Mouse (Mus musculus): ENCODE measurements at regions not wholly inside any gene's neighbourhood (a gene's known extent, or its start where the extent isn't known, plus 50 kb on each side); places are given as distances from the start of the nearest gene placed in this dataset.

- 49% methylated on average over 7 of the region's 7 CpGs for WGBS
- H3K4me2 ChIP-seq (ENCODE audit: low read depth, low read length, severe bottlenecking), result no peak overlapping the region
- no peaks in the 10 kb centered on the region for H3K9me3 ChIP-seq (ENCODE audit: control insufficient read depth, low read length)
- DNase-seq (ENCODE audit: low spot score), result no peak
- H3K27ac ChIP-seq (ENCODE audit: low read depth, low read length), result no peak overlapping the region
- H3K36me3 ChIP-seq (ENCODE audit: control insufficient read depth, insufficient read depth, low read length), result no peaks in the 10 kb centered on the region
- H3K27me3 ChIP-seq (ENCODE audit: control insufficient read depth, insufficient read depth, low read length), result no peaks in the 10 kb centered on the region
- no peaks in the 10 kb centered on the region for H3K4me1 ChIP-seq (replicated peaks; ENCODE audit: control insufficient read depth, insufficient read depth, low read length)
- H3K4me3 ChIP-seq (ENCODE audit: low read depth, low read length), result no peak overlapping the region
- H3K9ac ChIP-seq (ENCODE audit: low read length), result no peak overlapping the region
- ATAC-seq (replicated peaks; ENCODE audit: low FRiP score), result 0 out of 2 replicates have a peak, but pooled peaks have one; percentile 30
Measured at GRCm38 (mm10) chr10:125586489-125587147, 197.4 kb upstream of the Slc16a7 start.

GRCm38 (mm10) chr10:125593006-125593405, 203.7 kb upstream of the Slc16a7 start:
- Histone ChIP-seq H3K4me1 (replicated peaks; ENCODE audit: control insufficient read depth, insufficient read depth, low read length) (no peaks in the 10 kb centered on the region), H3K36me3 (ENCODE audit: control insufficient read depth, insufficient read depth, low read length) (no peaks in the 10 kb centered on the region), H3K9me3 (ENCODE audit: control insufficient read depth, low read length) (no peaks in the 10 kb centered on the region), H3K4me2 (ENCODE audit: low read depth, low read length, severe bottlenecking) (no peak overlapping the region), H3K9ac (ENCODE audit: low read length) (no peak overlapping the region), H3K27ac (ENCODE audit: low read depth, low read length) (no peak overlapping the region), H3K4me3 (ENCODE audit: low read depth, low read length) (no peak overlapping the region), H3K27me3 (ENCODE audit: control insufficient read depth, insufficient read depth, low read length) (no peaks in the 10 kb centered on the region)
- 86% methylated on average over 5 of the region's 5 CpGs for WGBS
- DNase-seq (ENCODE audit: low spot score) (no peak), ATAC-seq (replicated peaks; ENCODE audit: low FRiP score) (no peak)

- Histone ChIP-seq H3K4me2 (ENCODE audit: low read depth, low read length, severe bottlenecking) (no peak overlapping the region), H3K27ac (ENCODE audit: low read depth, low read length) (peak overlapping the region; percentile 18; the same call in 1 of the 2 replicates), H3K36me3 (ENCODE audit: control insufficient read depth, insufficient read depth, low read length) (no peaks in the 10 kb centered on the region), H3K9me3 (ENCODE audit: control insufficient read depth, low read length) (no peaks in the 10 kb centered on the region), H3K9ac (ENCODE audit: low read length) (no peak overlapping the region), H3K4me1 (replicated peaks; ENCODE audit: control insufficient read depth, insufficient read depth, low read length) (no peaks in the 10 kb centered on the region; the same call in 1 of the 2 replicates), H3K4me3 (ENCODE audit: low read depth, low read length) (no peak overlapping the region), H3K27me3 (ENCODE audit: control insufficient read depth, insufficient read depth, low read length) (no peaks in the 10 kb centered on the region)
- WGBS, result 55% methylated on average over 10 of the region's 10 CpGs
- no peak for DNase-seq (ENCODE audit: low spot score)
- ATAC-seq (replicated peaks; ENCODE audit: low FRiP score), result peak; percentile 74
Measured at GRCm38 (mm10) chr10:125607787-125608617, 218.7 kb upstream of the Slc16a7 start.

GRCm38 (mm10) chr10:125610353-125610752, 221.1 kb upstream of the Slc16a7 start:
- ATAC-seq (replicated peaks; ENCODE audit: low FRiP score), result no peak
- H3K9me3 ChIP-seq (ENCODE audit: control insufficient read depth, low read length), result no peaks in the 10 kb centered on the region
- no peaks in the 10 kb centered on the region for H3K36me3 ChIP-seq (ENCODE audit: control insufficient read depth, insufficient read depth, low read length)
- H3K4me3 ChIP-seq (ENCODE audit: low read depth, low read length), result no peak overlapping the region
- H3K4me1 ChIP-seq (replicated peaks; ENCODE audit: control insufficient read depth, insufficient read depth, low read length), result no peaks in the 10 kb centered on the region; the same call in 1 of the 2 replicates
- H3K4me2 ChIP-seq (ENCODE audit: low read depth, low read length, severe bottlenecking), result no peak overlapping the region
- no peak for DNase-seq (ENCODE audit: low spot score)
- H3K27me3 ChIP-seq (ENCODE audit: control insufficient read depth, insufficient read depth, low read length), result no peaks in the 10 kb centered on the region
- WGBS, result 80% methylated on average over 5 of the region's 5 CpGs
- no peak overlapping the region for H3K27ac ChIP-seq (ENCODE audit: low read depth, low read length)
- H3K9ac ChIP-seq (ENCODE audit: low read length), result no peak overlapping the region

- Histone ChIP-seq H3K4me3 (ENCODE audit: low read depth, low read length) (no peak overlapping the region), H3K9ac (ENCODE audit: low read length) (no peak overlapping the region), H3K27ac (ENCODE audit: low read depth, low read length) (no peak overlapping the region), H3K4me1 (replicated peaks; ENCODE audit: control insufficient read depth, insufficient read depth, low read length) (no peaks in the 10 kb centered on the region), H3K4me2 (ENCODE audit: low read depth, low read length, severe bottlenecking) (no peak overlapping the region), H3K9me3 (ENCODE audit: control insufficient read depth, low read length) (no peaks in the 10 kb centered on the region), H3K27me3 (ENCODE audit: control insufficient read depth, insufficient read depth, low read length) (no peaks in the 10 kb centered on the region), H3K36me3 (ENCODE audit: control insufficient read depth, insufficient read depth, low read length) (no peaks in the 10 kb centered on the region)
- no peak; the same call in 1 of the 2 replicates for ATAC-seq (replicated peaks; ENCODE audit: low FRiP score)
- WGBS, result 88% methylated on average over 6 of the region's 6 CpGs
- no peak for DNase-seq (ENCODE audit: low spot score)
Measured at GRCm38 (mm10) chr10:125612773-125613172, 223.5 kb upstream of the Slc16a7 start.

GRCm38 (mm10) chr10:125621376-125621775, 232.1 kb upstream of the Slc16a7 start:
- DNase-seq (ENCODE audit: low spot score) (no peak), ATAC-seq (replicated peaks; ENCODE audit: low FRiP score) (no peak)
- H3K4me2 ChIP-seq (ENCODE audit: low read depth, low read length, severe bottlenecking), result no peak overlapping the region
- H3K9ac ChIP-seq (ENCODE audit: low read length), result no peak overlapping the region
- 36% methylated on average over 6 of the region's 6 CpGs for WGBS
- no peak overlapping the region for H3K27ac ChIP-seq (ENCODE audit: low read depth, low read length)
- no peaks in the 10 kb centered on the region; the same call in 1 of the 2 replicates for H3K4me1 ChIP-seq (replicated peaks; ENCODE audit: control insufficient read depth, insufficient read depth, low read length)
- no peaks in the 10 kb centered on the region for H3K36me3 ChIP-seq (ENCODE audit: control insufficient read depth, insufficient read depth, low read length)
- no peaks in the 10 kb centered on the region for H3K27me3 ChIP-seq (ENCODE audit: control insufficient read depth, insufficient read depth, low read length)
- no peak overlapping the region for H3K4me3 ChIP-seq (ENCODE audit: low read depth, low read length)
- no peaks in the 10 kb centered on the region for H3K9me3 ChIP-seq (ENCODE audit: control insufficient read depth, low read length)

- Histone ChIP-seq H3K4me2 (ENCODE audit: low read depth, low read length, severe bottlenecking) (peak overlapping the region; percentile 20; the same call in 1 of the 2 replicates), H3K4me3 (ENCODE audit: low read depth, low read length) (no peak overlapping the region), H3K4me1 (replicated peaks; ENCODE audit: control insufficient read depth, insufficient read depth, low read length) (no peaks in the 10 kb centered on the region; the same call in 1 of the 2 replicates), H3K27ac (ENCODE audit: low read depth, low read length) (0 out of 2 replicates have a peak overlapping the region, but pooled peaks have one; percentile 4), H3K36me3 (ENCODE audit: control insufficient read depth, insufficient read depth, low read length) (no peaks in the 10 kb centered on the region), H3K9me3 (ENCODE audit: control insufficient read depth, low read length) (no peaks in the 10 kb centered on the region), H3K9ac (ENCODE audit: low read length) (no peak overlapping the region), H3K27me3 (ENCODE audit: control insufficient read depth, insufficient read depth, low read length) (no peaks in the 10 kb centered on the region)
- 4% methylated on average over 7 of the region's 7 CpGs for WGBS
- DNase-seq (ENCODE audit: low spot score) (peak; percentile 67), ATAC-seq (replicated peaks; ENCODE audit: low FRiP score) (peak; percentile 73)
Measured at GRCm38 (mm10) chr10:125623836-125624235, 234.6 kb upstream of the Slc16a7 start.

GRCm38 (mm10) chr10:125667906-125668305, 278.6 kb upstream of the Slc16a7 start:
- no peak for DNase-seq (ENCODE audit: low spot score)
- Histone ChIP-seq H3K27me3 (ENCODE audit: control insufficient read depth, insufficient read depth, low read length) (no peaks in the 10 kb centered on the region), H3K36me3 (ENCODE audit: control insufficient read depth, insufficient read depth, low read length) (no peaks in the 10 kb centered on the region), H3K9ac (ENCODE audit: low read length) (no peak overlapping the region), H3K4me1 (replicated peaks; ENCODE audit: control insufficient read depth, insufficient read depth, low read length) (no peaks in the 10 kb centered on the region), H3K9me3 (ENCODE audit: control insufficient read depth, low read length) (no peaks in the 10 kb centered on the region), H3K4me2 (ENCODE audit: low read depth, low read length, severe bottlenecking) (no peak overlapping the region), H3K27ac (ENCODE audit: low read depth, low read length) (no peak overlapping the region), H3K4me3 (ENCODE audit: low read depth, low read length) (no peak overlapping the region)
- ATAC-seq (replicated peaks; ENCODE audit: low FRiP score), result no peak
- WGBS, result 93% methylated on average over 4 of the region's 4 CpGs

Measured in forebrain, embryonic 11.5 days (tissue).